Mouse (Mus musculus) neutrophil, adult 65 days (primary cell): ENCODE data around the gene Sox15. TPM values are rescaled to one million over a fixed set of nuclear protein-coding genes. Genes with fewer than 3 reads are reported as not detected.

Experiments
- total RNA-seq: library from RNA; stranded (reverse); gene quantifications from 2 replicates; pipeline ENCODE4 v1.2.4, GENCODE M21; 2023

Sox15 gene
- 0.95 TPM in 1 of 2 replicates, not detected in the other for total RNA-seq

DNA sequence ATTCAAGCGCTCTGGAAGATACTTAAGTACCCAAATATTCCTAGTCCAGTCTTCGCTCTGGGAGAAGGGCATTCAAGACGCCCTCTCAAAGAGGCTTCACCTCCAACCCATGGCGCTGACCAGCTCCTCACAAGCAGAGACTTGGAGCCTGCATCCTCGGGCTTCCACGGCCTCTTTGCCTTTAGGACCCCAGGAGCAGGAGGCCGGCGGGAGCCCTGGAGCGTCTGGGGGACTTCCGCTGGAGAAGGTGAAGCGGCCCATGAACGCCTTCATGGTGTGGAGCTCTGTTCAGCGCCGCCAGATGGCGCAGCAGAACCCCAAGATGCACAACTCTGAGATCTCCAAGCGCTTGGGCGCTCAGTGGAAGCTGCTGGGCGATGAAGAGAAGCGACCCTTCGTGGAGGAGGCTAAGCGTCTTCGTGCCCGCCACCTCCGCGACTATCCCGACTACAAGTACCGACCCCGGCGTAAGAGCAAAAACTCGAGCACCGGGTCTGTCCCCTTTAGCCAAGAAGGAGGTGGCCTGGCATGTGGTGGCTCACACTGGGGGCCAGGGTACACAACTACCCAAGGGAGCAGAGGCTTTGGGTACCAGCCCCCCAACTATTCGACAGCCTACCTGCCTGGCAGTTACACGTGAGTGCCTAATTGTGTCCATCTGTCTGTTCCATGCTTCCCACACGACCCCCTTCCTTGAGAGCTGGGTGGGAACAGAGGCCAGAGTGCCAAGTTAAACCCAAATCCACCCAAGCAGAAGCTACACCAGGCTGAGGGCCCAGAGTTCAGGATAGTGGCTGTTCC is at the start of gene Sox15:
TSS of gene Sox15 (plus strand) at position 51 of the 801 bp plus-strand sequence.

DNA sequence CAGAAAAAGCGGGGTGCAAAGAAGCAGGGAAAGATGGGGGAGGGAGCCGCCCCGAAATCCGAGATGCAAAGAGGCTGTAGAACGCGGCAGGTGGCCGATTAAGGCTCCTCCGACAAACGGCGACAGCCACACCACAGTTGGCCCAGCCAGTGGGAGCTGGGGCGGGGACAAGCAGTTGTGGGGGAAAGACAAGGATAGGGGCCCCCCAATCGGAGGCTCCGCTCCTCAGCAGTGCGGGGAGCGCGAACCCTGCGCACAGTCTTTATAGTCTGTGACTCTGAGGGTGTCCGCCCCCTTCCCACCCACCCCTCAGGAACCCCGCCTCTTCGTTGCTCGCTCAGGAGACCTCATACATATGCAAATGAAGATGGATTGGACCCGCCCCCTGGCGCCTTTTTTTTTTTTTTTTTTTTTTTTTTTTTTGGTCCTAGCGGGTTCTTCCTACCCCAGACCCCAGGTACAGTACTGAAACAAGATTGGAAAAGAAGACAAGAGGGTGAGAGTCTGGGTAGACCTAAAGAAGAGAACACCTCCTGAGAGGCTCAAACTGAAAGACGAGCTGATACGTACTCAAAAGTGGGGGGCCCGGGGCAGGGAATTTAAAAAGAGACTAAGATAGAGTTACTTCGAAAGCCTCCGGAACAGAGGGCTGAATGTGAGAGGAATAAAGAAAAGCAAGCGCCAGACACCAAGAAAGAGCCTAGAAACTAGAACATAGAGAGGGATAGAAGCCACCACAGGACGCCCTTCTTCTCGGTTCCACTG is 49.2 kb upstream of the Sox15 start, which contains the start of gene Atp1b2:
TSS of gene Atp1b2 (minus strand) at position 217 of the 765 bp plus-strand sequence.

DNA sequence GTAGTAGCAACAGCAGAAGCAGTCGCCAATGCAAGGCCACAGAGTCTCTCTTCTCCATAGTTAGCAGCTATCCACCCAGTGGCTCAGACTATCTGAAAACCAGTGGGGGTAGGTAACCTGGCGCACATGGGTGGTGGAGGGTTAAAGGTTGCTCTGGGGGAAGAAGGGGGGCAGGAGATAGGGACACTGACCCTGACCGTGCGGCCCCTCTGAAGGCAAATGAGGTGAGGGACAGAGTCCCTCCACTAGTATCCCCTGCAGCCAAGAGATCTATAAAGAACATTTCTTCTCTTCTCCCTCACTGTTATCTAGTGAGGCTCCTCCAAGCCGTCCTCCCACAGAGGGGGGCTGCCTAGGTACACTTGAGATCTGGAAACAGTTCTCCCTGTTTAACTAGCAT is 37.3 kb upstream of the Sox15 start, which contains the start of gene Shbg:
TSS of gene Shbg (minus strand) at position 101 of the 400 bp plus-strand sequence.

DNA sequence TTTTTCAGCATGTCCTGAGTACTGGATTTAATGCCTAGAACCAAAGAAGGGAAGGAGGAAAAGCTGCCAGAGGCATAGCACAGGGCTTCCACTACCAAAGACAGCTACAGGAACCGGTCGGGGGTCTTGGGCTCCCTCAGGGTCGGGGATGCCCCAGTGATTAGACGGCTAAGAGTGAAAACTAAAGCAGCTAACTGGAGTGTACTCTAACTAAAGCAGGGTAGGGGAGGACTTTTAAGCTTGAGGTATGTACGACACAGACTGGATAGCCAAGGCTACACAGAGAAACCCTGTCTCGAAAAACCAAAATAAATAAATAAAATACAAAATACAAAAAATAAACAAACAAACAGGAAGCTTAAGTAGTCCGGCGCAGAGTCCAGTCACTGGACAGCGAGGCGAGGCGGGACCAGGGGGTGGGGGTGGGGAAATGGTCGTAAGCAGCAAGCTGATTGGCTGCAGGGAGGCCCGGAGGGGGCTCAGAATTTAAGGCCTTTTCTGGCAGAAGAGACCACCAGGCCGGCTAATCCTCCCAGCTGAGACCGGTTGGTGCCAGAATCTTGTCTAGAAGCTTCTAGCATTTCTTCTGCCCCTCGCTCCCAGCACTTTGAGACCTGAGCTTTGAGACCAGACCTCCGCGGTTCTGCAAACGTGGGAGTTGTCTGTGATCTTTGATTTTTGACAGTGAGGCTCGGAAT is 33.4 kb upstream of the Sox15 start, which contains the start of gene Sat2:
TSS of gene Sat2 (plus strand) at position 454 of the 698 bp plus-strand sequence.

DNA sequence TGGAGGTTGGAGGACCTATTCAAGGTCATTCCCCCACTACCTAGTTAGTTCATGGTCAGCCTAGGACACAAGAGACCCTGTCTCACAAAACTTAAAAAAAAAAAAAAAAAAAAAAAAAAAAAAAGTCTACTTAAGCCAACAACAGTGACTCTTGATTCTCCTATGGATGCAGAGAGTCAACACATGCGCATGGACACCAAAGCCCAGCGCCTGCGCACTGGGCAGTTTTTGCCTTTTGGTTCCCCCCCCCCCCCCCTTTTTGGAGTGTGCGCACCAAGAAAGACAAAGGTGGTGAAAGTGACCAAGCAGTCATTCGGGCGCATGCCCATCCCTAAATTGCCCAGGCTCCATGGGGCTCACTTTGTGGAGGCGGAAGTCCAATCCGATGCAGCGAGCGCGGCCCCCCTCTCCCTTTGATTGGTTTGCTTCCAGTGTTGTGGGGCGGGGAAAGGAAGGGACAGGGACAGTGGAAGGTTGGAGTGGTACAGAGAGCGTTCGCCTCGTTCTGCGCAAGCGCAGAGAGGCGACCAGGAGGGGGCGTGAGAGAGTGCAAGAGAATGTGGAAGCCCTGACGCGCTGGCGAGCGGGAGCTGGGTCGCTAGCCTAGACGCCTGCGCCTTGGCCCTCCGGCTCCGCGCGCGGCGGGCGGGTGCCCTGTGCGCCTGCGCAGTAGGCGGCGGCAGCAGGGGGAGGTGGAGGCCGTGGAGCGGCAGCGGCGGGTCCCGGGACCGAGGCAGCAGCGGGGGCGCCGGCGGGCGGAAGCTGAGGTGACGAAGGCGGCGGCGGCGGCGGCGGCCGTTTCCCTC is 22.6 kb upstream of the Sox15 start, which contains the start of gene Fxr2:
TSS of gene Fxr2 (plus strand) at position 707 of the 806 bp plus-strand sequence.

DNA sequence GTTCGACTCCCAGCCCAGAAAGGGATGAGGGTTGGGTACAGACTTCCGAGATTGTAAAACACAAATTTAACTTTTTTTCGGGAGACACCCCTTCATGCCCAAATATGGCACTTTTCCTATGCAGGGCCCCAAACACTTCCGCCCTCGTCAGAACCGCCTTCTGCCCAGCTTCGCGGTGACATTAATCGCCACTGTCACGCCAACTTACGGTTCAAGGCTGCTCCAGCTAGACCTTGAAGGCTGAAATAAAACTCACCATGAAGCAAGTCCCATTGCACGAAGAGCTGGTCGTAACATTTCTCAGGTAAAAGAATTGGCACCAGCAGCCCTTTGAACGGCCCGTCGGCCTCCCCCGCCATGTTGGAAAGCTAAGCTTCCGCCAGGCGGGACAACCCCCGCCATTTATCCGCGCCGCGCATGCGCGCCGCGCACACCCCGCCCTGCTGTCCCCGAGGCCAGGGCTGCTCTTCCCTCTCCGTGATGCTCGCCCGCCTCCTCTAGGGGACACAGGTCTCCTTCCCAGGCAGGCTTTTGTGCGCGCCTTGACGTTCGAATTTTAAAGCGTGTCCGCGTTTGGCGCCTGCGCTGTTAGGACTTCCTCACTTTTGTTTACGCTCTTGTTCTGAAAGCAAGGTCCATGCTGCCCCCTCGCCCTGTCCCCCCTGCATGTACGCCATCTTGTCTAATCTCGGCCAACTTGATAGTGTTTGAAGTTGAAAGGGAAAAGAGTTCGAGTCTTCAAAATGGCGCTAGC is 7.3 kb downstream of the Sox15 start, which contains the start of gene Mpdu1:
TSS of gene Mpdu1 (minus strand) at position 430 of the 754 bp plus-strand sequence.

DNA sequence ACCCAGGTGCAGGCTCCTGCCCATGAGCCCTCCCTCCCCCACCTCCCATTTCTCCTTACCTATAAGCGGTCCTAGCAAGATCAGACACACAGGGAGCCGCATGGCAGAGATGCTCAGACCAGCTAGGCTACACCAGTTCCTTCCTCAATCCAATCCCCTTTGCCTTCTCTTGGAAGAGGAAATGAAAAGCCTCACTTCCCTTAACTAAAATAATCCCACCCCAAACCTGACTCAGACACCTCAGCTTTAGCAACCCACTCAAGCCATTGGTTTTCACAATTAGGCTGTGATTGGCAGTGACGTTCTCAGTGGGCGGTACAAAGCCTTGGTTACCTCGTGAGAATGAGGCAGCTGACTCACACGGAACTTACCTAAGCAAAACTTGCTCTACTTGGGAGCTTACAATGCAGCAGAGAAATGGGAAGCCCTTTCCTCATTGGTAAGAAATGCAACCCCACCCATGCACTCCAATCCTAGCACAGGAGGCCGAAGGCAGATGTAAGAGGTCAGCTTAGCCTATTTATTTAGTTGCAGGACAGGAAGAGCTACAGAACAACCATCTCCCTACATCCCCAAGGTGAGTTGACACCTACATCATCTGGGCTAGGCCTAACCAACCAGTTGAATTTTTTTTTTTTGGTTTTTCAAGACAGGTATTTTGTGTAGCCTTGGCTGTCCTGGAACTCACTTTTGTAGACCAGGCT is 11.0 kb downstream of the Sox15 start, which contains the start of gene Cd68:
TSS of gene Cd68 (minus strand) at position 193 of the 704 bp plus-strand sequence.

DNA sequence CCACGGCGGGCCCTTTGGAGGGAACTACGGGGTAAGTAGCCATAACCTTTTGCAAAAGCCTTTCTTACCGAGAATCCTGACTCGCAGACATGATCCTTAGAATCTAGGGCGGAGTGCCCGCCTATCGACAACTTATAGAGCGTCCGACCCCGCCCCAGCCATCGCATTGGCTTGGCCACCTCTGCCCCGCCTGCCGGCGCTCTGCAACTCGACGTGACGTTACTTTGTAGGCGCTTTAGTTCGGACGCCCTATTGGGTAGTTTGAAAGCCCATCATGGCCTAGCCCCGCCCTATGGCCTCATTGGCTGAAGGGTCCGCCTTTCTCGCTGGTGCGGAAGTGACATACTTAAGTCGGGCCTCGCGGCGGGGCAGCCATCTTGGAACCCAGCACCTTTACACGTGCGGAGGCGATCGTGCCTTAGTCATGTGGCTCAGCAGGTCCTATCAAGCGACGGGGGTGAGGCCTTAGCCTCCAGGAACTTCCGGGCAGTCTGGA is 17.1 kb downstream of the Sox15 start, which contains the start of gene Eif4a1:
TSS of gene Eif4a1 (minus strand) at position 213 of the 496 bp plus-strand sequence.

DNA sequence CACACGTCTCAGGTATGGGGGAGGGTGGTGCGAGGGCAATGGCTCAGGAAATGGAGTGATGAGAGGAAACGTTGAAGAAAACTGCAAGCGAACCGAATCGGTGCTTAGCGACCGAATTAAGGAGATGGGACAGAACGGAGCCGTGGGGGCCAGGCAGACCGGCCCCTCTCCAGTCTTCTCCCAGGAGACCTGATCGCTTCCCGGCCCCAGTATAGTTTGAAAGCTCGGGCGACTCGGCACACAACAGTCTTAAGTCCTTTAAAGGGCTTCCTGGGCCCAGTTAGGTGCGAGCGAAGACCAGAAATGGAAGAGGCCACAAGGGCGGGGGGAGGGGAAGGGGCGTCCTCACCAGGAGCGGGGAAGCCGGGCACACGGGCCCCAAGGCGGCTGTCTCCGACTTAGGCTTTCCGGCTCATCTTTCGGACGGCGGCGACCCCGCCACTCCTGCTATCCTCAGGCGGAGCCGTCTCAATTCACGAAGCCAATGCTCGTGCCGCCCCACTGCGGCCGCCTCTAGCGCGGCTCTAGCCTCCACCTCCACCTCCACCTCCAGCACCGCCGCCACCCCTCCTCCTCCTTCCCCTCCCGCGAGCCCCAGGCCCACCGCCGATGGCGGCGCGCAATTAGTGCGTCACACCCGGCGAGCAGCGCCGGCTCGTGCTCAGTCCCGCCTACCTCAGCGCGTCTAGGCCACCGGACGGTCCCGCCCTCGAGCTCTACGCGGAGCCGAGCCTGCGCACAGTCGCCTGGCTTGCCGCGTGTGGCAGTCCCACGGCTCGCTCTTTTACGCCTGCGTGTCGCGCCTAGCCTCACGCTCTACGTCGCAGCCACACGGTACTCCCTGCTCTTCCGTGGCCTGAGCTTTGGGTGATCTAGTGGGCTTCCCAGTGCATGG is 26.4 kb downstream of the Sox15 start, which contains the start of gene Senp3:
TSS of gene Senp3 (minus strand) at position 771 of the 895 bp plus-strand sequence.

DNA sequence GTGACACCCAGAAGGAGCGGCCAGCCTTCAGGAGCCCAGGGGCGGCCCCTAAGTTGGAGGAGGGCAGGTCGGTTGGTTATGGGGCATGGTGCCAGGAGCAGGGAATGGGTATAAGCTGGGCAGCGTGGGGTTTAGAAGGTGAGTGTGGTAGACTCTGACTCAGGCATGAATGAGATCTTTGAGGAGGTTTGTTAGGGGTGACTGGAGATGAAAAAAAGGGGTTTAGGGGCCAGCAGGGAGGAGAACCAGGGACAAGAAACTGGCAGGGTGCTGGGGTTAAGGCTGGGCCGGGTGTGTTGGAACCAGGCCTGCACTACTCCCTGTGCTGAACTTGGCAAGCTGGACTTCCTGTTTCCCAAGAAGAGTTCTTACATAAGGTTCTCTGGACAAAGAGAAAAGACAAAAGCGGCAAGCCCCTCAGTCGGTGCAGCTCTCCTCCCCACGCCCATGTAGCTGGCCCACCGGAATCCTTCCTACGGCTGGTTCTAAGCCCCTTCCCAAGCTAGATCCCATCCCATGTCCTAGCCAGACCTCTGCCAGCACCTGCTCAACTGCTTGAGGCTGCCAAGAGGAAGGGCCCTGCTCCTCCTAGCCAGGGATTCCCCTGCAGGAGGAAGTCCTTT is 30.5 kb downstream of the Sox15 start, which contains the start of gene Tnfsf13:
TSS of gene Tnfsf13 (minus strand) at position 259 of the 623 bp plus-strand sequence.

DNA sequence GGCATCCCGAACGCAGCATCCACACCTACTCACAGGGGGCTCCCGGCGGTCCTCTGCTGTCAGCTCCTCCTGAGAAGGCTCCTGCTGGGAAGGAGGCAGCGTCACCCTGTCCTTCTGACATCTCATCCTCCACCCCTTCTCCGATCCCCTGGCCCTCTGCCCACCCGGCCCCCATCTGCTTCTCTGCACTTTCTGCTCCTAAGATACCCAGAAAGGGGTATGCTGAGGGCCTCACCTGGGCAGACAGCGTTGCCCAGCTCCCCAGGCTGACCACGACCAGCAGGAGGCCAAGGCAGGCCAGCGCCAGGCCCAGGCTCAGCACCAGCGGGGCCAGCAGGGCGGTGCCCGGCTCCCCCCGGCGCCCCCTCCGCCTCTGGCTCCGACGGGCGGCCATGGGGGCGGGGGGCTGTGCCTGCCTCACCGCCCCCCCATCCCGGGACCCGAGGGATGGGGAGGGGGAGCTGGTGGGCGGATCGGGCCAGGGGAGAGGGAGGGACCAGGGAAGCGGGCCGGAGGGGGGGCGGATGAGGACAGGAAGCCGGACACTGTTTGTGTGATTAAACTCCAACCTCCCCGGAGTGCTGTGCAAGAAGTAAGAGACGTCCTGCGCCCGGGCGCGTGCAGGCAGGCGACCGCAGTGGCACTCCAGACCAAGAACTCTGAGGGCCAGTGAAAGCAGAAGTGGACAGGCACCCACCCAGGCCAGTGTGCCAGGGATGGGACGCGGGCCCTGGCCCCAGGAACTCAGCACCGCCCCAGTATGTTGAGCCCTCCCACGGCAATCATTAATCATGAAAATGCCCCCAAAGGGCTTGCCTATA is 40.5 kb downstream of the Sox15 start, which contains the start of the genes Tnfsf12 and Tnfsfm13:
TSS of gene Tnfsf12 (minus strand) at position 489 of the 821 bp plus-strand sequence.
TSS of gene Tnfsfm13 (minus strand) at position 738 of the 821 bp plus-strand sequence.

Other genes starting within 250 kb of the Sox15 start
- 256 and 289 TPM in 2 replicates for gene Kdm6b, start 241.6 kb upstream of the Sox15 start, total RNA-seq
- 2.1 and 6.3 TPM in 2 replicates for gene Dnah2, start 106.2 kb upstream of the Sox15 start, total RNA-seq
- gene Efnb3, start 95.1 kb upstream of the Sox15 start, total RNA-seq: 0.23 and 0.28 TPM in 2 replicates
- gene Wrap53, start 75.1 kb upstream of the Sox15 start, total RNA-seq: 9.3 and 11.2 TPM in 2 replicates
- gene Trp53, start 75.0 kb upstream of the Sox15 start, total RNA-seq: 33.7 and 43.7 TPM in 2 replicates
- not detected in 2 replicates for gene Atp1b2, start 49.4 kb upstream of the Sox15 start, total RNA-seq
- not detected in 2 replicates for gene Shbg, start 37.4 kb upstream of the Sox15 start, total RNA-seq
- gene Sat2, start 33.3 kb upstream of the Sox15 start, total RNA-seq: not detected in 2 replicates
- 43.9 and 65.2 TPM in 2 replicates for gene Fxr2, start 22.3 kb upstream of the Sox15 start, total RNA-seq
- gene Mpdu1, start 7.3 kb downstream of the Sox15 start, total RNA-seq: 67.2 and 77.6 TPM in 2 replicates
- gene Cd68, start 10.8 kb downstream of the Sox15 start, total RNA-seq: 79.5 and 104 TPM in 2 replicates
- gene Eif4a1, start 17.1 kb downstream of the Sox15 start, total RNA-seq: 525 and 565 TPM in 2 replicates
- 77.3 and 91.6 TPM in 2 replicates for gene Senp3, start 26.8 kb downstream of the Sox15 start, total RNA-seq
- 10.0 and 11.1 TPM in 2 replicates for gene Tnfsf13, start 30.5 kb downstream of the Sox15 start, total RNA-seq
- 7.3 and 8.2 TPM in 2 replicates for gene Tnfsf12, start 40.5 kb downstream of the Sox15 start, total RNA-seq
- gene Tnfsfm13, start 40.8 kb downstream of the Sox15 start, total RNA-seq: 1.4 and 4.9 TPM in 2 replicates
- gene Polr2a, start 103.3 kb downstream of the Sox15 start, total RNA-seq: 74.6 and 76.6 TPM in 2 replicates
- not detected in 2 replicates for gene Slc35g3, start 106.7 kb downstream of the Sox15 start, total RNA-seq
- gene Zbtb4, start 110.6 kb downstream of the Sox15 start, total RNA-seq: 0.70 and 1.2 TPM in 2 replicates
- 0.54 and 1.0 TPM in 2 replicates for gene Chrnb1, start 140.6 kb downstream of the Sox15 start, total RNA-seq
- not detected in 2 replicates for gene Fgf11, start 146.5 kb downstream of the Sox15 start, total RNA-seq
- not detected in 2 replicates for gene Tmem102, start 150.3 kb downstream of the Sox15 start, total RNA-seq
- not detected in 2 replicates for gene Gm39566, start 160.0 kb downstream of the Sox15 start, total RNA-seq
- gene Spem2, start 163.2 kb downstream of the Sox15 start, total RNA-seq: not detected in 2 replicates
- not detected in 2 replicates for gene Spem1, start 166.9 kb downstream of the Sox15 start, total RNA-seq
- gene Nlgn2, start 182.5 kb downstream of the Sox15 start, total RNA-seq: 0.88 and 1.8 TPM in 2 replicates
- gene Tmem256, start 183.2 kb downstream of the Sox15 start, total RNA-seq: 76.0 and 86.7 TPM in 2 replicates
- gene Plscr3, start 191.1 kb downstream of the Sox15 start, total RNA-seq: 26.2 and 36.2 TPM in 2 replicates
- not detected in 2 replicates for gene Tnk1, start 203.4 kb downstream of the Sox15 start, total RNA-seq
- 0.84 TPM in 1 of 2 replicates, not detected in the other for gene Tmem95, start 222.7 kb downstream of the Sox15 start, total RNA-seq
- gene Kctd11, start 226.1 kb downstream of the Sox15 start, total RNA-seq: 6.8 TPM in 2 replicates
- gene Acap1, start 240.2 kb downstream of the Sox15 start, total RNA-seq: 262 and 323 TPM in 2 replicates
- 1.2 and 2.6 TPM in 2 replicates for gene 2810408A11Rik, start 245.7 kb downstream of the Sox15 start, total RNA-seq
- 17.7 and 25.0 TPM in 2 replicates for gene Neurl4, start 245.8 kb downstream of the Sox15 start, total RNA-seq